Mouse (Mus musculus): Measurements from ENCODE around the gene Sf3b5. TPM values are rescaled to one million over a fixed set of nuclear protein-coding genes. Genes with fewer than 3 reads are reported as not detected.

Gene Sf3b5
- polyA plus RNA-seq, 1 experiment = 27.8 TPM

- Histone ChIP-seq H3K4me3 (no peak overlapping the region), H3K4me2 (ENCODE audit: low read depth) (no peak overlapping the region), H3K27me3 (ENCODE audit: control insufficient read depth, insufficient read depth, insufficient read length) (no peaks in the 10 kb centered on the region), H3K36me3 (ENCODE audit: control insufficient read depth, insufficient read depth) (no peaks in the 10 kb centered on the region), H3ac (ENCODE audit: control insufficient read depth, insufficient read length) (no peak overlapping the region), H3K79me2 (ENCODE audit: control insufficient read depth, insufficient read depth) (no peaks in the 10 kb centered on the region)
- TF ChIP-seq TCF12 (IDR thresholded peaks at IDR 0.05; ENCODE audit: insufficient read depth, poor library complexity, severe bottlenecking) (no peak), MAX (IDR thresholded peaks at IDR 0.05; ENCODE audit: low read depth) (no peak), POLR2A (IDR thresholded peaks at IDR 0.05; ENCODE audit: insufficient read length, low read depth) (no peak), TCF3 (IDR thresholded peaks at IDR 0.05; ENCODE audit: insufficient read length, low read depth) (no peak), REST (IDR thresholded peaks at IDR 0.05; ENCODE audit: insufficient read depth, insufficient read length) (no peak)
Observed at GRCm38 (mm10) chr10:12985028-12985427, 20.1 kb upstream of the Sf3b5 start.

GRCm38 (mm10) chr10:12986485-12986884 is 18.7 kb upstream of the Sf3b5 start:
- H3K4me3 ChIP-seq = no peak overlapping the region
- TF ChIP-seq MAX (IDR thresholded peaks at IDR 0.05; ENCODE audit: low read depth) = no peak
- no peaks in the 10 kb centered on the region for H3K79me2 ChIP-seq (ENCODE audit: control insufficient read depth, insufficient read depth)
- H3K27me3 ChIP-seq (ENCODE audit: control insufficient read depth, insufficient read depth, insufficient read length) = no peaks in the 10 kb centered on the region
- H3ac ChIP-seq (ENCODE audit: control insufficient read depth, insufficient read length) = no peak overlapping the region
- no peaks in the 10 kb centered on the region for H3K36me3 ChIP-seq (ENCODE audit: control insufficient read depth, insufficient read depth)
- H3K4me2 ChIP-seq (ENCODE audit: low read depth) = no peak overlapping the region

- H3ac ChIP-seq (ENCODE audit: control insufficient read depth, insufficient read length) = no peak overlapping the region
- TF ChIP-seq MYOD1 (IDR thresholded peaks at IDR 0.05; ENCODE audit: control insufficient read depth in 1 of 3, insufficient read length in 2 of 3, low read depth in 2 of 3) (peak in 1 of 3 experiments; percentile 9), MYOG (IDR thresholded peaks at IDR 0.05; ENCODE audit: control insufficient read depth in 1 of 3, insufficient read depth in 1 of 3, insufficient read length in 2 of 3, low read depth in 2 of 3) (peak in 1 of 3 experiments; percentile 10), SRF (IDR thresholded peaks at IDR 0.05; ENCODE audit: control insufficient read depth, insufficient read length, low read depth) (no peak)
- no peak overlapping the region for H3K4me3 ChIP-seq
- no peaks in the 10 kb centered on the region for H3K79me2 ChIP-seq (ENCODE audit: control insufficient read depth, insufficient read depth)
- H3K36me3 ChIP-seq (ENCODE audit: control insufficient read depth, insufficient read depth) = no peaks in the 10 kb centered on the region
- no peaks in the 10 kb centered on the region for H3K27me3 ChIP-seq (ENCODE audit: control insufficient read depth, insufficient read depth, insufficient read length)
- H3K4me2 ChIP-seq (ENCODE audit: low read depth) = no peak overlapping the region
Observed at GRCm38 (mm10) chr10:12986943-12987342, 18.2 kb upstream of the Sf3b5 start.

GRCm38 (mm10) chr10:12991953-12992352 is 13.2 kb upstream of the Sf3b5 start:
- no peaks in the 10 kb centered on the region for H3K36me3 ChIP-seq (ENCODE audit: control insufficient read depth, insufficient read depth)
- no peaks in the 10 kb centered on the region for H3K79me2 ChIP-seq (ENCODE audit: control insufficient read depth, insufficient read depth)
- TF ChIP-seq E2F4 (IDR thresholded peaks at IDR 0.05; ENCODE audit: insufficient read depth) (no peak), MYOG (IDR thresholded peaks at IDR 0.05; ENCODE audit: control insufficient read depth in 1 of 3, insufficient read depth in 1 of 3, insufficient read length in 2 of 3, low read depth in 2 of 3) (no peak), SRF (IDR thresholded peaks at IDR 0.05; ENCODE audit: control insufficient read depth, insufficient read length, low read depth) (no peak), MYOD1 (IDR thresholded peaks at IDR 0.05; ENCODE audit: control insufficient read depth in 1 of 3, insufficient read length in 2 of 3, low read depth in 2 of 3) (no peak), TCF12 (IDR thresholded peaks at IDR 0.05; ENCODE audit: insufficient read depth, poor library complexity, severe bottlenecking) (no peak), POLR2A (IDR thresholded peaks at IDR 0.05; ENCODE audit: insufficient read length, low read depth) (no peak)
- H3ac ChIP-seq (ENCODE audit: control insufficient read depth, insufficient read length) = no peak overlapping the region
- H3K4me3 ChIP-seq = no peak overlapping the region
- H3K4me2 ChIP-seq (ENCODE audit: low read depth) = no peak overlapping the region
- H3K27me3 ChIP-seq (ENCODE audit: control insufficient read depth, insufficient read depth, insufficient read length) = no peaks in the 10 kb centered on the region

- Histone ChIP-seq H3K4me3 (no peak overlapping the region), H3K79me2 (ENCODE audit: control insufficient read depth, insufficient read depth) (no peaks in the 10 kb centered on the region), H3ac (ENCODE audit: control insufficient read depth, insufficient read length) (no peak overlapping the region), H3K36me3 (ENCODE audit: control insufficient read depth, insufficient read depth) (no peaks in the 10 kb centered on the region), H3K27me3 (ENCODE audit: control insufficient read depth, insufficient read depth, insufficient read length) (no peaks in the 10 kb centered on the region), H3K4me2 (ENCODE audit: low read depth) (no peak overlapping the region)
- no peak for TF ChIP-seq REST (IDR thresholded peaks at IDR 0.05; ENCODE audit: insufficient read depth, insufficient read length)
Observed at GRCm38 (mm10) chr10:12993411-12994039, 11.6 kb upstream of the Sf3b5 start.

- Histone ChIP-seq H3K36me3 (ENCODE audit: control insufficient read depth, insufficient read depth) (no peaks in the 10 kb centered on the region), H3ac (ENCODE audit: control insufficient read depth, insufficient read length) (no peak overlapping the region), H3K4me2 (ENCODE audit: low read depth) (no peak overlapping the region), H3K79me2 (ENCODE audit: control insufficient read depth, insufficient read depth) (no peaks in the 10 kb centered on the region), H3K4me3 (no peak overlapping the region), H3K27me3 (ENCODE audit: control insufficient read depth, insufficient read depth, insufficient read length) (no peaks in the 10 kb centered on the region)
- TF ChIP-seq CEBPB (IDR thresholded peaks at IDR 0.05; ENCODE audit: insufficient read depth, poor library complexity, severe bottlenecking) = 0 out of 2 replicates have a peak, but pooled peaks have one; percentile 49
- no peak for TF ChIP-seq MYOG (IDR thresholded peaks at IDR 0.05; ENCODE audit: control insufficient read depth in 1 of 3, insufficient read depth in 1 of 3, insufficient read length in 2 of 3, low read depth in 2 of 3)
Observed at GRCm38 (mm10) chr10:12996736-12997477, 8.2 kb upstream of the Sf3b5 start.
